Mouse (Mus musculus): ENCODE data around the gene Nemf.

DNA sequence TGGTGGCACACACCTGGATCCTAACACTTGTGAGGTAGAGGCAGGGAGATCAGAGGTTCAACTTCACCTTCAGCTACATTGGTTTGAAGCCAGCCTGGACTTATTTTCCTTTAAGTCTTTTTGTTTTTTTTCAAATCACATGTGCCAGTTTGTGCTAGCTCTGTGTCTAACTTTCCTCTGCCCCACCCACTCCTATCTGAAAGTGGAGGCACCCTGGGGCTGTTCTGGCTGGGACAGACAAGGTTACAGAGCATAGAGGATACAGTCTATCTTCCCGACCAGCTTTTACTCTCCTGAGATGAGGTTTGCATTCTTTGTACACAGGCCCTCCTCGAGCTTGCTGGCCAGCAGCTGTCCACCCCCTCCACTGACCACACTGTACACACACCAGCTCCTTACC lies 63.1 kb downstream of the Nemf start:
- TF ChIP-seq TBP (conservative IDR thresholded peaks at IDR 0.05; ENCODE audit: low read depth, low read length) = no peak
- TF ChIP-seq CTCF (conservative IDR thresholded peaks at IDR 0.05 in 1 of 2, IDR thresholded peaks at IDR 0.05 in 1 of 2; ENCODE audit: low read depth in 2 of 2, low read length in 2 of 2) = no peak
- no peak for TF ChIP-seq EP300 (IDR thresholded peaks at IDR 0.05; ENCODE audit: low read length)
- no peak for TF ChIP-seq ZC3H11A (IDR thresholded peaks at IDR 0.05; ENCODE audit: low read depth, low read length)
- no peak for TF ChIP-seq MAFK (IDR thresholded peaks at IDR 0.05; ENCODE audit: insufficient replicate concordance, low read length)
- no peak for TF ChIP-seq ETS1 (conservative IDR thresholded peaks at IDR 0.05; ENCODE audit: low read depth, low read length)
- no peak for TF ChIP-seq E2F4 (IDR thresholded peaks at IDR 0.05; ENCODE audit: insufficient replicate concordance, low read depth, low read length)
- no peak for TF ChIP-seq POLR2A (IDR thresholded peaks at IDR 0.05; ENCODE audit: low read depth, low read length)
- TF ChIP-seq RCOR1 (conservative IDR thresholded peaks at IDR 0.05; ENCODE audit: low read depth, low read length) = no peak
- TF ChIP-seq BHLHE40 (IDR thresholded peaks at IDR 0.05; ENCODE audit: low read depth, low read length) = no peak
- no peak for TF ChIP-seq MYC (IDR thresholded peaks at IDR 0.05; ENCODE audit: low read depth, low read length)
- TF ChIP-seq MEF2A (IDR thresholded peaks at IDR 0.05; ENCODE audit: borderline replicate concordance, low read depth, low read length) = no peak

Measured in CH12.LX (cell line).